Mouse (Mus musculus) heart, postnatal 0 days (tissue): ENCODE measurements around the gene Tmem63c. TPM values are rescaled to one million over a fixed set of nuclear protein-coding genes. Genes with fewer than 3 reads are reported as not detected.

Source experiments
- ATAC-seq: fragments of 200-750 bp; cut with Nextera tagmentation; 2 replicates; pipeline ENCODE4 v1.8.0; 2017; ENCODE audit warnings: low read depth, moderate number of reproducible peaks, moderate library complexity; ENCODE audit not compliant: insufficient read depth
- DNase-seq: peaks from one replicate; pipeline ENCODE4 v3.0.0-alpha.2; 2016; ENCODE audit warnings: low spot score
- H3K27ac ChIP-seq: fragments of 300-500 bp; sonication (generic); 2 replicates; pipeline ENCODE4 v1.5.1; 2014; ENCODE audit warnings: low read depth, mild to moderate bottlenecking
- H3K27me3 ChIP-seq: fragments of 300-500 bp; sonication (generic); 2 replicates; pipeline ENCODE4 v1.6.1; 2014; ENCODE audit warnings: low read length, mixed read lengths; ENCODE audit not compliant: control insufficient read depth, insufficient read depth
- H3K36me3 ChIP-seq: fragments of 300-500 bp; sonication (generic); replicated peaks from 2 replicates; pipeline ENCODE4 v1.6.1; 2014; ENCODE audit warnings: low read length, mixed read lengths; ENCODE audit not compliant: control insufficient read depth, insufficient read depth
- H3K4me1 ChIP-seq: fragments of 300-500 bp; sonication (generic); 2 replicates; pipeline ENCODE4 v1.6.1; 2014; ENCODE audit warnings: antibody characterized with exemption; ENCODE audit not compliant: control insufficient read depth, insufficient read depth
- H3K4me2 ChIP-seq: fragments of 300-500 bp; sonication (generic); 2 replicates; pipeline ENCODE4 v1.6.1; 2014; ENCODE audit warnings: low read depth, mild to moderate bottlenecking, low read length, moderate library complexity
- H3K4me3 ChIP-seq: fragments of 300-500 bp; sonication (generic); 2 replicates; pipeline ENCODE4 v1.5.1; 2014; ENCODE audit warnings: low read depth, low read length
- H3K9ac ChIP-seq: fragments of 300-500 bp; sonication (generic); replicated peaks from 2 replicates; pipeline ENCODE4 v1.6.1; 2014; ENCODE audit warnings: low read depth, low read length, mixed read lengths
- H3K9me3 ChIP-seq: fragments of 300-500 bp; sonication (generic); replicated peaks from 2 replicates; pipeline ENCODE4 v1.6.1; 2016; ENCODE audit warnings: low read length; ENCODE audit not compliant: control insufficient read depth
- CTCF ChIP-seq: IDR thresholded peaks from 2 replicates; pipeline ENCODE4 v1.5.1; 2016; ENCODE audit warnings: antibody characterized with exemption, control low read depth, low read depth
- EP300 ChIP-seq: IDR thresholded peaks from 2 replicates; pipeline ENCODE4 v1.6.1; 2016; ENCODE audit warnings: antibody characterized with exemption, low read depth
- WGBS: fragments of 180-500 bp; shearing (Covaris S2); extraction: QIAGEN DNeasy Blood & Tissue Kit; methylation state at CpG from one replicate; pipeline ENCODE4 v1.1.7; 2014; 5-methylcytosine and 5-hydroxymethylcytosine counted together
- polyA plus RNA-seq: library from polyadenylated mRNA; unstranded; fragments of >200 nt; fragmentation: Nextera tagmentation; extraction: Ambion mirVana; gene quantifications from 2 replicates; pipeline ENCODE4 v1.2.1, GENCODE M21; 2015
- total RNA-seq: library from RNA; depleted of rRNA; stranded (reverse); fragments of >200 nt; gene quantifications from 2 replicates; pipeline ENCODE4 v1.2.3, GENCODE M21; 2014; ENCODE audit warnings: low replicate concordance

Gene Tmem63c
- total and polyA plus RNA-seq, 2 experiments from 2014 or later = not detected

GRCm38 (mm10) chr12:87082797-87083196 is 61.7 kb downstream of the Tmem63c start:
- Histone ChIP-seq H3K27ac (no peak overlapping the region), H3K4me1 (no peaks in the 10 kb centered on the region), H3K4me3 (no peak overlapping the region), H3K4me2 (no peak overlapping the region), H3K9me3 (no peaks in the 10 kb centered on the region), H3K27me3 (no peaks in the 10 kb centered on the region), H3K9ac (no peak overlapping the region), H3K36me3 (no peaks in the 10 kb centered on the region)
- no peak for TF ChIP-seq CTCF
- no peak for TF ChIP-seq EP300
- DNase-seq = no peak
- ATAC-seq = no peak
- 61% methylated on average over 8 of the region's 8 CpGs for WGBS

DNA sequence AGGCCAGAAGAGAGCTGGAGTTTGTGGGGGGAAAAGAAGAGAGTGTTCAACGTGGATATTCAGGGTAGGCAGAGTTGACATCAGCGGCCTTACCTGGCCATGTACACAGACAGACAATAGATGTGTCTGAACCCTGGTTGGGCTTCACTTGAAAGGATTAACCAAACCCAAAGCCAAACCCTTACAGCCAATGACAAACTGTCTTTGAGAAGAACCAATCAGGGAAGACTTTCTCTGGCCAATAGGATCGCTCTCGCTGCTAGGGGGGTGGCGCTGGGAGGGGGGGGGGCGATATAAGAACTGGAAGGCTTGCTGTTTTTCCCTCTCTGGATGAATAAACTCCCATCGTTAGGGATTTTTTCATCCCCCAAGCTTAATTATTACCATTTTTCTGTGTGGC is 66.1 kb downstream of the Tmem63c start:
- no peak for TF ChIP-seq CTCF
- TF ChIP-seq EP300 = no peak
- peaks cover 8% of the 10 kb centered on the region for H3K4me1 ChIP-seq
- WGBS = 71% methylated on average over 7 of the region's 7 CpGs
- H3K4me2 ChIP-seq = no peak overlapping the region
- no peak for ATAC-seq
- no peak overlapping the region for H3K27ac ChIP-seq
- no peaks in the 10 kb centered on the region for H3K27me3 ChIP-seq
- no peaks in the 10 kb centered on the region for H3K36me3 ChIP-seq
- no peak overlapping the region for H3K9ac ChIP-seq
- H3K9me3 ChIP-seq = no peaks in the 10 kb centered on the region
- DNase-seq = no peak
- no peak overlapping the region for H3K4me3 ChIP-seq

- no peak for DNase-seq
- Histone ChIP-seq H3K36me3 (no peaks in the 10 kb centered on the region), H3K4me1 (peaks cover 8% of the 10 kb centered on the region), H3K27ac (no peak overlapping the region), H3K9ac (no peak overlapping the region), H3K27me3 (no peaks in the 10 kb centered on the region), H3K4me2 (no peak overlapping the region), H3K9me3 (no peaks in the 10 kb centered on the region), H3K4me3 (no peak overlapping the region)
- no peak for TF ChIP-seq EP300
- TF ChIP-seq CTCF = no peak; the same call in 1 of the 2 replicates
- 35% methylated on average over 4 of the region's 4 CpGs for WGBS
- no peak for ATAC-seq
These were observed 67.2 kb downstream of the Tmem63c start for GRCm38 (mm10) chr12:87088331-87088730.

DNA sequence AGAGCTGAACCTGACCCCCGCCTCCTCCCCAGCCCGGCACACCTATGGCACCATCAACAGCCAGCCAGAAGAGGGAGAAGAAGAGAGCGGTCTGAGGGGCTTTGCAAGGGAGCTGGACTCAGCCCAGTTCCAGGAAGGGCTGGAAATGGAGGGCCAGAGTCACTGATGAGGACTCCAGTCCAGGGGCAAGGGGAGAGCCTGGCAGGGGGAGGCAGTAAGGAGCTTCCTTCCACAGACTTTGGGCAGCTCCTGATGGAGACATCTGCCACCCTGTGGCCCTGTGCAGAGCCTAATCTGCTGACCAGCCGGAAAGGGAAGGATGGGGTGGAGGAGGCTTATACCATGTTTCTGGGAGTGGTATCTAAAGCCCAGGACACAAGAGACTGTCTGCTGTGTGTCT is 68.1 kb downstream of the Tmem63c start:
- no peak overlapping the region for H3K4me2 ChIP-seq
- H3K4me1 ChIP-seq = peaks cover 8% of the 10 kb centered on the region
- no peak for TF ChIP-seq EP300
- TF ChIP-seq CTCF = no peak
- H3K36me3 ChIP-seq = no peaks in the 10 kb centered on the region
- H3K4me3 ChIP-seq = no peak overlapping the region
- H3K9ac ChIP-seq = no peak overlapping the region
- WGBS = 70% methylated on average over 4 of the region's 4 CpGs
- H3K27ac ChIP-seq = no peak overlapping the region
- H3K27me3 ChIP-seq = no peaks in the 10 kb centered on the region
- no peak for DNase-seq
- ATAC-seq = no peak
- H3K9me3 ChIP-seq = no peaks in the 10 kb centered on the region

DNA sequence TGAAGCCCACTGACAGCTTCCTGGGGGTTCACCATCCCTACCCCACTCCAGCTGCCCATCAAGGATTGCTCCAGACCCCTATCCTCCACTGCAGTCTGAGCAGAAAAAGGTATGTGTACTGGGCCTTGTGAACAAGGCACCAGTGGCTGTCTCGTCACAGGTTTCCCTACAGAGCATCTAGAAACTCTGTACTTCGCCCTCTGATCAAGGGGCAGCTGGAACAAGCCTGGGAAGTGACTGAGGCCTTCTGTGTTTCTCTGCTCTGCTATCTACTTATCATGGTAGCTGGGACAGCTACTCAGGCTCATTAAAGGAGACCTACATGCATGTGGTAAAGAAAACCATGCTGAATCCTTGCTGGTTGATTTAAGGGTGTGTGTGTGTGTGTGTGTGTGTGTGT is 68.6 kb downstream of the Tmem63c start:
- H3K9ac ChIP-seq = no peak overlapping the region
- DNase-seq (no peak), ATAC-seq (no peak)
- H3K4me3 ChIP-seq = no peak overlapping the region
- H3K9me3 ChIP-seq = no peaks in the 10 kb centered on the region
- H3K27me3 ChIP-seq = no peaks in the 10 kb centered on the region
- no peak for TF ChIP-seq EP300
- TF ChIP-seq CTCF = no peak
- H3K4me1 ChIP-seq = peaks cover 8% of the 10 kb centered on the region
- no peaks in the 10 kb centered on the region for H3K36me3 ChIP-seq
- no peak overlapping the region for H3K27ac ChIP-seq
- WGBS = 80% methylated on average over 2 of the region's 2 CpGs
- no peak overlapping the region for H3K4me2 ChIP-seq

DNA sequence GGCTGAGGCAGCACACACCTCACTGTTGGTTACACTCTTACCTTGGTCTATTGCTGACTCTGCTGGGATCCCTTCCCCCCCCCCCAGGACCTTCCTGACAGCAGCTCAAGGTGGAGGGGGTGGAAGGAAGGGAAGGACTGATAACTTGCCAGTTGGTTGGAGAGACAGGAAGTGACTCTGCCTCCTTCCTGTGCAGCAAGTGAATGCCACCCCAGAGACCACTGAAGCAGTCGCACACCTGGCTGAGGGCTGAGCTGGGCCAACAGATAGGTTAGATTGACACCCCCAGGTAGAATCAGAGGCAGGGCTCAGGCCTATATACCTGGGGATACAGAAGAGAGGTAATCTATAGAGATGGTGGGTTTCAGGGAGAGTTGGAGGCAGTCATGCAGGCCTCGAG is 70.8 kb downstream of the Tmem63c start:
- DNase-seq (no peak), ATAC-seq (no peak)
- Histone ChIP-seq H3K4me2 (no peak overlapping the region), H3K36me3 (no peaks in the 10 kb centered on the region), H3K9ac (no peak overlapping the region), H3K27ac (no peak overlapping the region), H3K4me1 (peaks cover 8% of the 10 kb centered on the region), H3K4me3 (no peak overlapping the region), H3K9me3 (no peaks in the 10 kb centered on the region), H3K27me3 (no peaks in the 10 kb centered on the region)
- TF ChIP-seq CTCF (no peak), EP300 (no peak)
- WGBS = 75% methylated on average over 2 of the region's 2 CpGs
